Mouse (Mus musculus) bone marrow macrophage, adult 2 months (primary cell): ENCODE measurements around the gene Rpl9. TPM values are rescaled to one million over a fixed set of nuclear protein-coding genes. Genes with fewer than 3 reads are reported as not detected.

Source experiments
- H3K27ac ChIP-seq: 2 replicates; pipeline ENCODE4 v1.5.1; 2012; ENCODE audit warnings: low read depth, low read length; ENCODE audit not compliant: insufficient read depth
- H3K4me1 ChIP-seq: 2 replicates; pipeline ENCODE4 v1.6.1; 2012; ENCODE audit warnings: low read length; ENCODE audit not compliant: control insufficient read depth, insufficient read depth
- H3K4me3 ChIP-seq: 2 replicates; pipeline ENCODE4 v1.5.1; 2012; ENCODE audit warnings: mild to moderate bottlenecking, low read length, moderate library complexity; ENCODE audit not compliant: insufficient read depth
- CTCF ChIP-seq: IDR thresholded peaks from 2 replicates; pipeline ENCODE4 v1.5.1; 2012; ENCODE audit warnings: low read depth, mild to moderate bottlenecking, low read length, moderate library complexity
- POLR2A ChIP-seq: IDR thresholded peaks from 2 replicates; pipeline ENCODE4 v1.6.1; 2012; ENCODE audit warnings: mild to moderate bottlenecking, low read depth, low read length, borderline replicate concordance
- polyA plus RNA-seq: library from polyadenylated mRNA; stranded (reverse); fragments of >200 nt; gene quantifications from 2 replicates; pipeline ENCODE4 v1.2.4, GENCODE M21; 2012; ENCODE audit not compliant: missing spikeins, insufficient read depth, insufficient read length

The Rpl9 gene
- polyA plus RNA-seq, 1 experiment, result 591 TPM

- H3K4me1 ChIP-seq, result peaks cover 5% of the 10 kb centered on the region
- no peak overlapping the region for H3K4me3 ChIP-seq
- no peak overlapping the region for H3K27ac ChIP-seq
- TF ChIP-seq CTCF, result no peak
- TF ChIP-seq POLR2A, result no peak
Measured at GRCm38 (mm10) chr5:65422803-65423202, 31.6 kb upstream of the Rpl9 start.

DNA sequence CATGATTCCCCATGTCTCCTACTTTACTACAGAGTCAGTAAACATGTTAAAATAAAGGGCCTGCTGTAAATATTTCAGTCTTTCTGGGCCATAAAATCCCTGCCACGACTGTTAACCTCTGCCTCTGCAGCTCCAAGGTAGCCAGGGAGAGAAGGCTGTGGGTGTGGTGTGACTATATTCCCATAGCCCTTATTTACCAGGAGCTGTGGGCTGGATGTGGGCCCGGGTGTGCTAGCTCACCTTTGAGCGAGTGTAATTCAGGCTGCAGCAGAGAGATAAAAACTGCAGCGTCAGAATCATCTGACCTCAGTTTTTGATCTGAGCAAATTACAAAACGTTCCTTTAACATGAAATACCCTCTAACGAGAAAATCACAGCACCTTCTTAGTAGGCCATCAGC, 29.6 kb upstream of the Rpl9 start:
- TF ChIP-seq CTCF (no peak), POLR2A (no peak)
- Histone ChIP-seq H3K27ac (no peak overlapping the region), H3K4me3 (no peak overlapping the region), H3K4me1 (peaks cover 3% of the 10 kb centered on the region)

DNA sequence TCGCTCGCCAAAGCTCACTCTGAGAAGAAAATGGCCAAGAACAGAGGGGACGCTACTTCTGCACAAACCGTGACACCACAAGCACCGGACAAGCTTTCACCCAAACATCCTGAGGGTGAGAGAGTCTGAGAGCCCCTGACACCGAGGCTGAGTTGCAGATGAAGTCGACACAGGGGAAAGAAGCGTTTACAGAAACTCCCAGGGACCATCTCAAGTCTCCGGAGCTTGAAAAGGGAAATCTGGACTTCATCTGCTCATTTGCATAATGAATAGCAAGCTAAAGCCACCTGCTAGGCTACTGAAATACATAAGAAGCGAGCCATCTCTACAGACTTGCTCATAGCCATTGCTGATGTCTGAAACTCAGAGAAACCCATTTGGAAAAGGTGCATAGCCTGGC, 27.9 kb upstream of the Rpl9 start:
- no peaks in the 10 kb centered on the region for H3K4me1 ChIP-seq
- TF ChIP-seq CTCF, result no peak
- no peak for TF ChIP-seq POLR2A
- no peak overlapping the region for H3K4me3 ChIP-seq
- H3K27ac ChIP-seq, result no peak overlapping the region

DNA sequence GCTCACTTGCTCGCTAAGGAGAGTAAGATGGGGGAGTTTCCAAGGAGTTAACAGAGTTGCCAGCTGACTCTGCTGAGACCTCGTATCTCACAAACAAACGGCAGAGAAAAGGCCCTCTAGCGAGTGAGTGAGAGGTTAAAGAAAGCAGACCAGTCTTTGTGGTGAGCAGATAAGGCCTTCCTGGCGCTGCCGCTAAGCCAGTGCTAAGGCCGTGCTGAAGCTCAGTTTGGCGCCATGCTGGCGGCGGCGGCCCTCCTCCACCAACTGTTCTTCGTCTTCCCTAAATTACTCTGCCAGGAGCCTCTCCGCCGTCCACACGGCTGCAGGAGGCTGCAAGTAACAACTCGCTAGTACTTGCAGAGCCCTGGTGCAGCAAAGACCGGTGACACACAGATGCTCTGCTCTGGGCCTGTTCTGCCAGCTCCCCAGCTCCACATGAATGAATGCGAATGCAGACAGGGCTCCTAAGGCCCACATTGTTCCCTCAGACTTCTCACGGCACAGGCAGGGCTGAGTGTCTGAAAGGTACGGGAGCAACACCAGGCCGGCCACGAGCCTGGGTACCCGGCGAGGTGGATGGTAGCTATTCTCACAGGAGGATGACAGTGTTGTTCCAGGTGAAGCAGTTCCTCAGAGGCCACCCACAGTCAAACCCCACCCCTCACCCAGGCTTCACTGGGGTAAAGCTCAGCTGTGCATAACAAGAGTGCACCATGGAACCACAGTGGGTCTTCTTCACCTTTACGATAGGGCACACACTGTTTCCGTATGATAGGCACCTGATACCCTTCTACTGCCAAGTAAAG, 24.6 kb upstream of the Rpl9 start:
- Histone ChIP-seq H3K4me3 (no peak overlapping the region), H3K4me1 (no peaks in the 10 kb centered on the region), H3K27ac (no peak overlapping the region)
- no peak for TF ChIP-seq POLR2A
- TF ChIP-seq CTCF, result no peak

DNA sequence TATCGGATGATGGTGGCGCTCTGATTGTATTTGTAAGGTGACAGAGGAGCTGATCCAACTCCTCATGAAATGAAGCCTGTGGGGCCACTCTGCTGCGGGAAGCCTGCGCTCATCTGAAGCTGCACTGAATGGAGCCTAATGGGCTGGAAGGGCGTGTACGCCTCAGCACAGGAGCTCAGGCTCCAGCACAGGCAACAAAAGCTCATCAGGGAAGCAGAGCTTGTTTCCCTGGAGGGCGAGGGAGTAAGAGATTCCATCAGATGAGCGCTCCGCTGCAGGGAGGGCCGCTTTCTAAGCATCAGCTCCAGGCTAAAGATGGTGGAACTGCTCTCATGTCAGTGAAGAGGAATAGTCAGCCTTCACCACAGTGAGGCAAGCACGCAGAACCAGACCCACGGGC, 16.7 kb upstream of the Rpl9 start:
- Histone ChIP-seq H3K4me3 (no peak overlapping the region), H3K27ac (no peak overlapping the region), H3K4me1 (no peaks in the 10 kb centered on the region)
- no peak for TF ChIP-seq POLR2A
- TF ChIP-seq CTCF, result no peak

DNA sequence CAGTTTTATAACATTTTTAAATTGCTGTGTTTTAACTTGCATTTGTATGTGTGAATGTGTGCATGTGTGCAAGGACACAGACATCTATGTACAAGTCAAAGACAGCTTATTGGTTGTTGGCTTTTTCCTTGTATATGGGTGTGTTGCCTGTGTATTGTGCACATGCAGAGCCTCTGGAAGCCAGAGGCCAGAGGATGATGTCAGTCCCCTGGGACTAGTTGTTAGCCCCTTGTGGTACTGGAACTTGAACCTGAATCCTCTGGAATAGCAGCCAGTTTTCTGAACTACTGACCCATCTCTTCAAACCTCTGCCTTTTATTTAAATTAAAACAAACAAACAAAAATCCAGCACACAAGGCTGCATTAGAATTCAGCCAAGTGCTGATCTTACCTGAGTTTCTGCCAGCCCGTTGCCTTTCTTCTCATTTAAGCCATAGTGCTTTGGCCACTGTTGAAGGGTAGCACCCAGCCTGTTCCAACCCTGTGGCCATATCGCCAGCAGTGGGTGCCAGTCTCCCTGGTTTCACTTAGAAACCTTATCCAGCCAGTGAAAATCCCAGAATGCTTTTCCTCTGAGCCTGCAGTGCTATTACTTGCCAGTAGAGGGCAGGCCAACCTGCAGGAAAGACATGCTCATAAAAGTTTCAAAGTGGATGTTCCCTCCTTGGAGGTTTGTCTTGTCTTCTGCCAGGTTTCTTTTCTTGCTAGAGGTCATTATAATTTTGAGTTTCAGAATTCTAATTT, 10.2 kb upstream of the Rpl9 start:
- Histone ChIP-seq H3K4me3 (no peak overlapping the region), H3K27ac (no peak overlapping the region), H3K4me1 (no peaks in the 10 kb centered on the region)
- TF ChIP-seq CTCF (peak; percentile 41), POLR2A (no peak)

DNA sequence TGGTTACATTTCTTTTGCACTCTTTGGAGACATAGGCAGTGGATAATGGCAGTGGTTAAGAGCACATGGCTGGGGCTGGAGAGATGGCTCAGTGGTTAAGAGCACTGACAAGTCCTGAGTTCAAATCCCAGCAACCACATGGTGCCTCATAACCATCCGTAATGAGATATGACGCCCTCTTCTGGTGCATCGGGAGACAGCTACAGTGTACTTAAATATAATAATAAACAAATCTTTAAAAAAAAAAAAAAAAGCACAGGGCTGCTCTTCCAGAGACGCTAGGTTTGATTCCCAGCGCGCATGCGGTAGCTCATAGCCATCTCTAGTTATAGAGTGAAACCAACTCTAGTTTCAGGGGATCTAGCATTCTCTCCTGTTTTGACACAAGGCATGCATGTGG, 3.2 kb upstream of the Rpl9 start:
- H3K4me1 ChIP-seq, result peaks cover 4% of the 10 kb centered on the region; the same call in 1 of the 2 replicates
- H3K4me3 ChIP-seq, result no peak overlapping the region
- no peak overlapping the region for H3K27ac ChIP-seq
- TF ChIP-seq CTCF (no peak), POLR2A (no peak)

DNA sequence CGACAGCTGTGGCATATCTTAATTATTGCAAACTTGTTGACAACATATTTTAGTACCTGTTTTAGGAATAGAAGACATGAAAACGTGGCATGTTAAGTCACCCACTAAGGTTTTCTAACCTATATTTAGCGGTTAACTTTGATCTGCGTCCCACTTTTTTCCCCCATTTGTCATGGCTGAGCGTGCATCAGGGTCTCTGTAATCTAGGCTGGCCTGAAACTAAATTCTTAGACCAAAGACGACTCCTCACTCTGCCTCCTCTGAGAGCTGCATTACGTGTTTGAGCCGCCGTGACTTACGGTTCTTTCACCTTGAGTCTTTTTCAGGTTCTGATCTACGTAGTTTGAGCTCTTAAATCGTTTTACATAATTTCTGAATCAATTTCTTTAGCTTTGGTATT, 509 bp upstream of the Rpl9 start:
- H3K4me3 ChIP-seq, result peak overlapping the region; percentile 88
- peaks cover 9% of the 10 kb centered on the region; the same call in 1 of the 2 replicates for H3K4me1 ChIP-seq
- 0 out of 2 replicates have a peak overlapping the region, but pooled peaks have one; percentile 18 for H3K27ac ChIP-seq
- no peak for TF ChIP-seq POLR2A
- TF ChIP-seq CTCF, result no peak

- H3K4me3 ChIP-seq, result no peak overlapping the region
- TF ChIP-seq POLR2A (no peak), CTCF (no peak)
- H3K27ac ChIP-seq, result no peak overlapping the region
- peaks cover 7% of the 10 kb centered on the region; the same call in 1 of the 2 replicates for H3K4me1 ChIP-seq
Measured at GRCm38 (mm10) chr5:65387008-65387867, 4.0 kb downstream of the Rpl9 start.

DNA sequence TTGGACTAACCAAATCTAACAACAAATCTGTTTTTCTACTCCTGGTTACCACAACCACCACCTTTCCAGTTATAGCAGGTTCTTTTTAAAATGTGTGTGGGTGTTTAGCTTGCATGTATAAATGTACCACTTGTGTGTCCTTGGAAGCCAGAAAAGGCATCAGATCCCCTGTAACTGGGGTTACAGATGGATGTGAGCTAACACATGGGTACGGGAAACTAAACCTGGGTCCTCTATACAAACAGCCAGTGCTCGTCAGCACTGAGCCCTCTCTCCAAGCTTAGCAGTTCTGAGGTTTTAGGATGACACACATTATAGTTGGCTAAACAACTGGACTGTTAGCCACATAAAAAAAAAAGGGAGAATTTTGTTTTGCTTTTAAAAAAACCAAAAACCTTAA, 5.5 kb downstream of the Rpl9 start:
- Histone ChIP-seq H3K4me1 (peaks cover 7% of the 10 kb centered on the region; the same call in 1 of the 2 replicates), H3K4me3 (no peak overlapping the region), H3K27ac (no peak overlapping the region)
- no peak for TF ChIP-seq POLR2A
- no peak for TF ChIP-seq CTCF
